Mouse (Mus musculus) mouse trophoblast stem cell (cell line): ENCODE results near the gene Notch1.

Experiments
- in situ Hi-C, 2 experiments: fragments of 300-500 bp; cut with MseI, MboI; formaldehyde crosslinking; loops; 2 replicates in 1 of 2; 3 replicates in 1 of 2; pipeline ENCODE4 v1.15.1; 2025

The Notch1 gene

GRCm38 (mm10) chr2:26446671-26447070, 69.8 kb downstream of the Notch1 start:
- in situ Hi-C loops = loop anchor here (5.0 kb wide), 1 partner anchor 116 kb away; no protein-coding TSS in a partner anchor

- in situ Hi-C loops = loop anchor here (5.0 kb wide), 1 partner anchor 116 kb away; no protein-coding TSS in a partner anchor
Measured at GRCm38 (mm10) chr2:26445666-26446445, 70.6 kb downstream of the Notch1 start.

- in situ Hi-C loops = loop anchor here (5.0 kb wide), 1 partner anchor 117 kb away; no protein-coding TSS in a partner anchor
Measured at GRCm38 (mm10) chr2:26444946-26445665, 71.4 kb downstream of the Notch1 start, which contains the start of gene Sec16a. TSS of gene Sec16a (minus strand) at chr2:26445216.

GRCm38 (mm10) chr2:26444368-26444767, 72.1 kb downstream of the Notch1 start:
- in situ Hi-C loops = no loop called here

- in situ Hi-C loops = no loop called here
Measured at GRCm38 (mm10) chr2:26443876-26444275, 72.6 kb downstream of the Notch1 start.

- in situ Hi-C loops = no loop called here
Measured at GRCm38 (mm10) chr2:26442843-26443242, 73.6 kb downstream of the Notch1 start.

- in situ Hi-C loops = no loop called here
Measured at GRCm38 (mm10) chr2:26441688-26442087, 74.8 kb downstream of the Notch1 start.

- in situ Hi-C loops = no loop called here
Measured at GRCm38 (mm10) chr2:26441261-26441660, 75.2 kb downstream of the Notch1 start.

- in situ Hi-C loops = no loop called here
Measured at GRCm38 (mm10) chr2:26439671-26440070, 76.8 kb downstream of the Notch1 start.

GRCm38 (mm10) chr2:26438373-26438772, 78.1 kb downstream of the Notch1 start:
- in situ Hi-C loops = no loop called here

- in situ Hi-C loops = no loop called here
Measured at GRCm38 (mm10) chr2:26437221-26437620, 79.2 kb downstream of the Notch1 start.

- in situ Hi-C loops = no loop called here
Measured at GRCm38 (mm10) chr2:26434791-26435572, 81.5 kb downstream of the Notch1 start.

GRCm38 (mm10) chr2:26429851-26430250, 86.6 kb downstream of the Notch1 start:
- in situ Hi-C loops = no loop called here

- in situ Hi-C loops = no loop called here
Measured at GRCm38 (mm10) chr2:26424541-26424940, 91.9 kb downstream of the Notch1 start.

GRCm38 (mm10) chr2:26423086-26423485, 93.4 kb downstream of the Notch1 start:
- in situ Hi-C loops = no loop called here

GRCm38 (mm10) chr2:26421969-26422368, 94.5 kb downstream of the Notch1 start:
- in situ Hi-C loops = no loop called here

- in situ Hi-C loops = no loop called here
Measured at GRCm38 (mm10) chr2:26418120-26418519, 98.3 kb downstream of the Notch1 start.

GRCm38 (mm10) chr2:26417066-26417465, 99.4 kb downstream of the Notch1 start:
- in situ Hi-C loops = no loop called here

- in situ Hi-C loops = no loop called here
Measured at GRCm38 (mm10) chr2:26410931-26411411, 105.5 kb downstream of the Notch1 start.

- in situ Hi-C loops = no loop called here
Measured at GRCm38 (mm10) chr2:26410091-26410490, 106.4 kb downstream of the Notch1 start.

- in situ Hi-C loops = no loop called here
Measured at GRCm38 (mm10) chr2:26409362-26409761, 107.1 kb downstream of the Notch1 start.
